Mouse (Mus musculus) brain, embryonic 14.5 days (tissue): Measurements from ENCODE around the gene Cry2.

ENCODE experiments used
- CTCF ChIP-seq: fragments of 200-500 bp; IDR thresholded peaks from 2 replicates; pipeline ENCODE4 v1.5.1; 2012; ENCODE audit warnings: inconsistent platforms, mild to moderate bottlenecking, moderate library complexity, borderline replicate concordance; ENCODE audit not compliant: insufficient read depth, insufficient read length; ENCODE audit errors: extremely low read depth
- POLR2A ChIP-seq: fragments of 200-500 bp; IDR thresholded peaks from 2 replicates; pipeline ENCODE4 v1.6.1; 2012; ENCODE audit warnings: mild to moderate bottlenecking, inconsistent platforms, borderline replicate concordance; ENCODE audit not compliant: poor library complexity, insufficient read depth, insufficient read length, severe bottlenecking; ENCODE audit errors: extremely low read depth

DNA sequence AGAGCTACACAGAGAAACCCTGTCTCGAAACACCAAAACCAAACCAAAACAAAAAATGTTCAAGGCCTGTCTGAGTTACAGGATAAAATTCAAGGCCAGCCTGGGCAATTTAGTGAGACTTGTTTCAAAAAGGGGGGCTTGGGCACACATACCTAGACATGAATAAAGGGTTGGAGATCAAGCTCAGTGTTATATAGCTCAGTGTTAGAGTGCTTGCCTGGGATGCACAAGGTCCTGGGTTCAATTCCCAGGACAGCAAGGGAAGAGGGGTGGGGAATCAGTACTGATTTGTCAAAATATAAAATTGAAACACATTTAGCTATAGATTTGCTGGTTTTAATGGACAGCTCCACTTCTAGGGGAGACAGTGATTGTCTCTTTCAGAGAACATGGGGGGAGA is 27.4 kb upstream of the Cry2 start:
- no peak for TF ChIP-seq POLR2A
- no peak for TF ChIP-seq CTCF
